Mouse (Mus musculus) liver, embryonic 14.5 days (tissue): Measurements from ENCODE around the gene Jup.

Experiments used
- CTCF ChIP-seq: IDR thresholded peaks from 2 replicates; pipeline ENCODE4 v1.5.1; 2016; ENCODE audit warnings: antibody characterized with exemption, low read depth, control low read depth
- EP300 ChIP-seq: IDR thresholded peaks from 2 replicates; pipeline ENCODE4 v1.6.1; 2016; ENCODE audit warnings: antibody characterized with exemption, low read depth

GRCm38 (mm10) chr11:100394353-100395074, 3.0 kb downstream of the Jup start:
- TF ChIP-seq CTCF, result no peak
- TF ChIP-seq EP300, result no peak
